Mouse (Mus musculus): ENCODE measurements around the gene Sp2.

GRCm38 (mm10) chr11:96955094-96955493 is 27.7 kb downstream of the Sp2 start:
- TF ChIP-seq CTCF (IDR thresholded peaks at IDR 0.05; ENCODE audit: low read depth) (no peak), EP300 (IDR thresholded peaks at IDR 0.05; ENCODE audit: low read depth) (no peak)

Data from liver, embryonic 14.5 days (tissue).